Mouse (Mus musculus) lung, postnatal 10 days (tissue): ENCODE results near the gene Megf11.

Experiments
- DNase-seq: peaks from one replicate; pipeline ENCODE4 v3.0.0; 2021

Gene Megf11

DNA sequence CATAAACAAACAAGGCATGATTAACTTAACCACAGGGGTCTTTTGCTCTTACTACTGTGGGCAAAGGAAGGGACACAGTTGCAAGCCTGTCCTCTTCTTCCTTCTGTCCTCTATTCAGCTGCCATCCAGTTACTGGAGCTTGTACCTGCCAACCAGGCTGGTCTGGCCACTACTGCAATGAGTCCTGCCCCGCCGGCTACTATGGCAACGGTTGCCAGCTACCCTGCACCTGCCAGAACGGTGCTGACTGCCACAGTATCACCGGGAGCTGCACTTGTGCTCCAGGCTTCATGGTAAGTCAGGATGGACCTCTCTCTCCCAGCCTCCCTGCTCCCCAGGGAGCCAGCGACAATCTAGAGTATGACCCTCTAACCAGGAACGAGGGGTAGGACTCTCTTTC, 274.8 kb downstream of the Megf11 start:
- DNase-seq: no peak

DNA sequence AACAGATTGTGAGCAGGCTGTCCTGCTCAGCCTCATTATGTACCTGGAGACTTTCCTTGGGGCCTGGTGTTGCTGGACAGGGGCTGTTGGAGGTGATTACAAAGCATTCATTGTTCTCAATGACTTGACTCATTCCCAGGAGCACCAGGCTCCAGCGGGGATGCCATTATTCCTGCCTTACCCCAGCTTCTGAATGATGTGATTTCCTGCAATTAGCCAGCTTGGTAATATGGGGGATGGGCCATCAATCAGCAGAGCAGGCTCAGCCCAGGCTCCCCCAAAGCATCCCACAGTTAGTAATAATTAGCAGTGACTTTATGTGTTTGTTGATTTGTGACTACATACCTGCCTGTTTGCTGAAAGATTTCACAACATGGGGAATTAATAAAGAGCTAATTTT, 279.2 kb downstream of the Megf11 start:
- no peak for DNase-seq

DNA sequence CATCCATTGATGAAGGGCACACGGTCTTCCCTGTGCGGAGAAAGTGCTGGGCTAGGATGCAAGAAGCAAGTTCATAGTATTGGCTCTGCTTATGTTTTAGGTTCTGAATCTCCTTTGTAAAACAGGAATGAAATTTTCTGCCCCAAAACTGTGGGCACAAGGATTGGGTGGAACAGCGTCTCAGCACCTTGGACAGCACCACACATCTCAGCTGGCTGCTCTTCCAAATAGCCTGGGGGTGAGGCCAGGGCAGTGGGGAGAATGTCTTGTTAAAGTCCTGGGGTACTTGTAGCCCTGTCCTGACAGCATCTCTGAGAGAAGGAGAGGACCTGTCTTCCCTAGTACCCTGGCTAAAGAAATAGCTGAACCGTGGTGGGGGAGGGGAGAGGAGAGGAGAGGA, 281.1 kb downstream of the Megf11 start:
- DNase-seq: peak; percentile 38

DNA sequence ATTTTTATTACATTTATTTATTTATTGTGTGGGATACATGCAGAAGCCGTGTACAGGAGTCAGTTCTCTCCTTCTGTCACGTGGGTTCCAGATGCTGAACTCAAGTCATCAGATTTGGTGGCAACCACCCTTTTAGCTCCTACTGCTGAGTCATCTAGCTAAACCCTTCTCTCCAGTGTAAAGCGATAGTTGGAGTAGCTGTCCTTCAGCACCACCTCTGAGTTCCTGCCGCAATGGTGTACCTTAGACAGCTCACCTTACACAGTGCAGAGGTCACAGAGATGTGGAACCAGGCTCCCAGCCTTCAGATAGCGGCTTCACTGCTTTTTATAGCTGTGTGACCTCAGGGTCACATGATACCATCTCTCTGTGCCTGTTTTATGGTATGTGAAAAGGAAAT, 282.1 kb downstream of the Megf11 start:
- DNase-seq: peak; percentile 11

DNA sequence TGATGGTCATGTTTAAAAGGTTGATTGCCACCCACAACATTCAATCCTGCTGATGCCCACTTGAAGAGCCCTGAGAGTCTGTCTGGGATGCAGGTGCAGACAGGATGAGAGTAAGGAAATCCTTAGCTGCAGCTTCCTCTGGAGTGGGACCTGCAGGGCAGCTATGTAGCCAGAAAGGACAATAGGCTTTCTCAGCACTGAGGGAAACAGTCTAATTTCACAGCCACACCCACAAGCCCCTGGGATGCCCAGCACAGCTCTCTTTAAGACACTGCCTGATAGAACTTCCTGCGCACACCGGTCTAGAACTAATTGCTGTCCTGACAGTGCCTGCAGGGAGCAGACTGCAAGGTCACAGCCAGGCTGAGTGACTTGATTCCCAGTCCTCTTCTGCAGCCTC, 282.6 kb downstream of the Megf11 start:
- no peak for DNase-seq

DNA sequence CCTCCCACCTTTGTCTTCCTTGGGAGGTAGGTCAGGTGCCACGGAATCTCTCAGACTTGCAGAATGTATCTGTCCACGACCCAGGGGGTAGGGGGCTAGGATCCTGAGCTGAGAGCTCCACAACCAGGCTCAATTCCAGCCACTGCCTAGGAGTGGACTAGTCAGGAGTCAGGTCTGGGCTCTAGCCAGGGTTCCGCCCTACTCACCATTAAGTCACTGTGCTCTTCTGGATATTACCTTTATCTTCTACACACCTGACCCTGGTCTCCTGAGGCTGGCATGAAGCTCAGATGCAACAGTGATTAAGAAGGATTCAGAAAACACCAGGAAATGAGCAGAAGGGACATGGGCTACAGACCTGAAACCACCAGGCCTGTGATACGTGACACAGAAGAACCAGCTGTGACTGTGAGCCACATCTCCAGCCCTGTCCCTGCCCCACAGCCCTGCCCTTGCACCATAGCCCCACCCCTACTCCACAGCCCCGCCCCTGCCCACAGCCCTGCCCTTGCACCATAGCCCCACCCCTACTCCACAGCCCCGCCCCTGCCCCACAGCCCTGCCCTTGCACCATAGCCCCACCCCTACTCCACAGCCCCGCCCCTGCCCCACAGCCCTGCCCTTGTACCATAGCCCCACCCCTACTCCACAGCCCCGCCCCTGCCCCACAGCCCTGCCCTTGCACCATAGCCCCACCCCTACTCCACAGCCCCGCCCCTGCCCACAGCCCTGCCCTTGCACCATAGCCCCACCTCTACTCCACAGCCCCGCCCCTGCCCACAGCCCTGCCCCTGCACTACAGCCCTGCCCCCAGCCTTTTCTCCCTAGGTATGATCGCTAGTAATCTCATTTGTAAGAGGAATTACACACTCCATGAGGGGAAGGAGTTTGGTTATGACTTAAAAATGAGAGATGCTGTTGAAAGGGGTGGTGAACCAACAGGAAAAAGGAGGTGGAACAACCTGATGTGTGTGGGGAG, 286.2 kb downstream of the Megf11 start:
- DNase-seq: peak; percentile 16

DNA sequence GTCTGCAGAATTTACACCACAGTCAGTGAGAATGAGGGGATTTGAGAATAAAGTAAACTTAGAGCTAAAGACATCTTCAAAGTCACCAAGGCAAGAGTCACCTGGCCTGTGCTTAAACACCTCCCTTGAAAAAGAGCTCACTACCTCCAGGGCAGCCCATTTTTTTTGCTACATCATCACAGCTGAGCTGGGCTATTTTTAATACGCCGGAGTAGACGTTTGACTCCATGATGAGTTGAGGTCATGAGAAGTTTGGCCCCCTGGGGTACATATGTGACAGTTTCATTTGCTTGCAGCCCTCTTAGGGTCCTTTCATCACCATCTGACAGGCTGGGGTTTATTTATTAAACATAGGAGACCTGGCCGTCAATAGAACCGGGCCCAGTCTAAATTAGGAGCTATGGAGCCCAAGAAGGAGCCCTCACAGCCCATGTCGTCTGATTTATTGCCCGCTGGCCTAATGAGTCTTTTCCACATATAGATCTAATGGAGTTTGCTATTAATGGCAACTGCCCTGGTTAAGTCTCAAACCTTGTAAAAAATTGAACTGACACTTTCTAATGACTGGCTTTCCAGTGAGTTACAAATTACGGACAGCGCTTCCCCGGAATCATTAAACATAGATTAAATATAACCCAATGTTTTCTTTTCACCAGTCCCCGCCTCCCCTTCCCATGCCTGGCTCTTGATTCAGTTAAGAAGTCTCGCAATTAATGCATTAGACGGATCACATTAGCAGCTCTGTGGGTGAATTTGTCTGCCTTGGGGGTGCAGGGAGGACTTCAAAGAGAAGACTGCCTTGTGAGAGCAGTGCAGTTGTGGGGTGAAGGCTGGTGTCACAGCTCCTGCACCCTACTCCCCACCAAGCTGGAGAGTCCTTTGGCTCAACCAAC, 301.9 kb downstream of the Megf11 start:
- no peak for DNase-seq

DNA sequence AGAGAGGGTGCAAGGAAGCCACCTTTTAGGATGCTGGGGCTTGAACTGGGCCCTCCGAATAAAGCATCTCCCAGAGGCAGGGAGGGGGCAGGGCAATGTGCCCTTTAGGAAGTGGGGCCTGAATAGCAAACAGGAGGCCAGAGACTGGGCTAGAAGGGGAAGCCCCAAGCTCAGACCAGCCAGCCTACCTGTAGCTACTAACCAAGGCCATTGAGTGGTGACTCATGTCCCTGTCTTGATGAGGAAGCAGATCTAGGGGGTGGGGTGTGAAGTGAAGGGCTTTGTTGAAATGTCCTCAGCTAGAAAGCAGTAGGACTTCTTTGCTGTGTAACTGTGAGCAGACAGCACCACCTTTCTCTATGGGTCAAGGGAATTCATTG, 302.6 kb downstream of the Megf11 start:
- no peak for DNase-seq

DNA sequence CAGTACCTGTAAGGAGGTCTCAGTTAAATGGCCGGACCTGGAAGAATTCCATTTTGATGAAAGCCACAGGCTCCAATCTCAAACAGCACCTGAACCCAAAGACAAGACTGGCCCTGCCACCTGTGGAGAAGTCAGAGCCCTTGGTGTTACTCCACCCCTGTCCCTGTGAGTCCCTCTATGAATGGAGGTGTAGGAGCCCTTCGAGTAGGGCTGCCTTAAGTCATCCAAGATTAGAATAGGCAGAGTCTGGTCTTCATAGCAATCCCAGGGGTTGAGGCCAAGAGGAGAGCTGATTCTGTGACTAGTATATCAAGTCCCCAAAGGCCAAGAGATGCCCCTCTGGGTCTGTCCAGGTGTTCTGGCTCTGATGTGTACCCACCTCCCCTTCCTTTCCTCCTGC, 305.3 kb downstream of the Megf11 start:
- no peak for DNase-seq

DNA sequence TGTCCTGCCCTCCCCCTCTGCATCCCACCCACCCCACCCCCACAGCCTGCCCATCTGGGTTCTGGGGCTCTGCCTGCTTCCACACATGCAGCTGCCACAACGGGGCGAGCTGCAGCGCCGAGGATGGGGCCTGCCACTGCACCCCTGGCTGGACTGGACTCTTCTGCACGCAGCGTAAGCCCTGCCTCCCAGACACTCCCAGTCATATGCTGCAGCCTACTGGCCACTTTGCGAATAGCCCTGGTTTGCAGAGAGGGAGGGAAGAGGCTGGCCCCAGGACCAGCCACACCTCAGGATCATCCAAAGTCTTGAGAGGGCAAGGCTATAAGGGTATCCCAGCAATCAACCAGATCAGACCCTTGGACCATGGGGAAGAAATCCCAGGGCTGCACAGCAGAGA, 305.8 kb downstream of the Megf11 start:
- DNase-seq: peak; percentile 75

DNA sequence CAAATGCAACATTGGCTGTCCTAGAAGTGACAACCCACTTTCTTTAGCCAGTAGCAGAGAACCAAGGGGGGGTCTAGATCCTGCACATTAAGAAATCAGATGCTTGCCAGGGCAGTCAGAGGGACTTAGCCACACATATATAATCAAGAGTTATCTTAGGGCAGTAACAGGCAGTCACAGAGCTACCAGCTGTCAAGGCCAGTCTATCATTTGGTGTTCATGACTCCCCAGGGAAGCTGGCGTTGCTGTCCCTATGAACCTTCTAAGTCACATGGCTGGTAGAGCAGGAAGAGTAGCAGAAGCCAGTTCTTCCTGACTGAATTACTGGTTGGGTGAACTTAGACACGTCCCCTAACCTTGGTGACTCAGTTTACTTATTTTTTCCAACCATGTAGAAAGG, 307.7 kb downstream of the Megf11 start:
- DNase-seq: no peak

DNA sequence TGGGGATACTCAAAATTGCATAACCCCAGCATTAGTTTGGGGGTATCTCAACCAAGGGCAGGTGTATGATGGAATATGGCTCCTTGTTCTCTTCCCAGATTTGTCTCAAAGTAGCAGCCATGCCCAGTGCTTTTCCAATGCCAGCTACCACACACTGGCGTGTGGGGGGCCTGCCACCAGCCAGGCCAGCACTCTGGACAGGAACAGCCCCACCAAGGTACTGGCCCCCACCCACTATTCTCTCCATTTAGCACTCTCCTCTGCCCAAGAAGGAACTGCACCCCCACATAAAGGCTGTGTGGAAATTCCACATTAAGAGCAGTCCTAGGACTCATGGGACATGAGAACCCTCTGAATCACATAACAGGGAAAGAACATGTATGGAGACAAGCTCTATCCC, 309.8 kb downstream of the Megf11 start:
- DNase-seq: no peak

DNA sequence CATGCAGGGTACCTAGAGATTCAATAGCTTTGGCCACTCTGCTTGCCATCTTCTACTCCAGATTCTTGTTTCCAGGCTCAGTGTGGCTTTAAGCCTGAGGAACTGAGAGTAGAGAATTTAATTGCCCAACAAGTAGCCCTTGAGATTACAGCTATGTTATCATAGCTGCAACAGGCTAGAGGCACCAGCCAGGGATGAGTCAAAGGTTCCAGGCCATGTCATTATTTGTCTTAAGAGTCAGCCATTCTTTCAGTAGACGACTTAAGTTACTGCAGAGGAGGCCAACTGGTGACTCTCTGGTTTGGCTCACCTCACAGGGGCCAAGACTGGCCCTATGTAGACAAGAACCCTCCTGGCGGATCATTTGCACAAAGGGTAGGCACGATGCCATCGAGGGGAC, 311.0 kb downstream of the Megf11 start:
- DNase-seq: no peak

DNA sequence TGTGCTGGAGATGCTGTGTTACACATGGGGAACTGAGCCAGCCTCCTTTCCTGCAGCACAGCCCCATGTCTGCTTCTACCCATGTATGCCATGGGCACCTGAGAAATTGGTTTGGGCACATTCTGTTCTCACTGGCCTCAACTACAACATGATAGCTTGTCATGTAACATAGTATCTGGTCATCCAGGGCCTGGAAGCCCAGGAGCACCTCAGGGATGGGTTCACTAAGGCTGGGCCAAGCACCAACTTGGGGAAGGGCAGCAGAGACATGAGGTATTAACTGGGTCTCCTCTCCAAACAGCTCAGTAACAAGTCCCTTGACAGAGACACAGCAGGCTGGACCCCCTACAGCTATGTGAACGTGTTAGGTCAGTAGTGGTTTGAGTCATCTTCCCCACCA, 311.6 kb downstream of the Megf11 start:
- DNase-seq: no peak

DNA sequence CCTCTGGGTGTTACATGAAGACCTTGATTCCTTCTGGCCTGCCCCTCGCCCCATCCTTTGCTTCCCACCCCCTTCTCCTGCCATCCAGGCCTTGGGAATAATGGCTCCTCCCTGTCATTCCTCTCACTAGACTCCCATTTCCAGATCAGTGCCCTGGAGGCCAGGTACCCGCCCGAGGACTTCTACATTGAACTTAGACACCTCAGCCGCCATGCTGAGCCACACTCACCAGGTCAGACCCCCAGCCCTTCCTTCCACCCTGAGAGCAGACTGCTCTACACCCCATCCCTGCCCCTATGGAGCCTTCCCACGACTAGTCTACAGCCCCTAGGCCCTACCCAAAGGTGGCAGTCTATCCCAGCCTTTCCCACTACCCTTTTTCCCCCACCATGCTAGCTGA, 312.3 kb downstream of the Megf11 start:
- no peak for DNase-seq

DNA sequence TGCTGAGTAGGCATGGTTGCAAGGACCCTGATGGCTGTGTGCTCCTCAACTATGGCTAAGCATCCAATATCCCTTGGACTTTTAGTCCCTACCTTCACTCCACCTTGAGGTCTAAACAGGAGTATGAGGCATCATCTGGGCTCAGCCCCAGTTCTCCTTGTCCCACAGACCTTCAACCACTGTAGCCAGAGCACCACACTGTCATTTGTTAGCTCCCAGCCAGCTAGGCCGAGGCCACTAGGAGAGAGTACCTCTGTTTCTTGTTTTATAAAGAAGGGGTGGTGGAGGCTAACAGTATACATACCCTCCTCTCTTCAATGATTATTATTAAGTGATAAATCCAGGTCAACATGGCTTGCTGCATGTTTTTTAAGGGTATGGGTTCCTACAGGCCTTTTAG, 313.2 kb downstream of the Megf11 start:
- DNase-seq: no peak

DNA sequence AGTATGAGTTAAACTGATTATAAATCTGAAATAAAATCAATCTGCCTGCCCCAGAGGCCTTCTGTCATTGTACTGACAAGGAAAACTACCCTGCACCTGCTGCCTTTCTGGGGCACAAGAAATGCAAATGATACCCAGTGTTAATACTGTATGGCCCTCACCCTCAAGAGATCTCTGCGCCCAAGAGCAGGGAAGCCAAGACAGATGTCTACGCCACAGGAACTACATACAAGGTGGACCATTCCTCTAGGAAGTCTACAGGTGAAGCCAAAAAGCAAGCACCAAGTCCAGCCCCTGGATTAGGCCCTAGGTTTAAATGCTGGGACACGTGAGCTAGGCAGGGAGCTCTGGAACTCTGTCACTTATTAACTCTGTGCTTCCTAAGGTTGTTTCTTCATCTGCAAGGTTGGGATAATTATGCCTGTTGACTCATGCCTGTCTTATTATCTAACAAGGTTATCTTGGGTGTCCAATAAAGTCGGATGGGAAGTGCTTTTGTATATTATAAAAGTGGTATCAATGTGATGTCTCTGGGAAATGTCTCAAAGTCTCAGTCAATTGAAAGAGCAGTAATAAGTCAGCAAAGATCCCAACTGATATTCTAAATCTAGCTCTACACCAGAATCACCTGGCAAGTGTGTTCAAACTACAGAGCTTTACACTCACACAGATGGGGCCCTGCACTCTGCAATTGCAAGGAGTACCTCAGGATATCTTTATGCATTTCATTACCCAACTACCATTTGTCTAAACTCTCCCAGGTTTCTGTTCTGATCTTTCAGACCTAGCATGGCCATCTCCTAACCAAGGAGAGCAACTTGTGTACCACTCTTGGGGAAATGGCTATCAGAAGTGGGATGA, 315.3 kb downstream of the Megf11 start:
- no peak for DNase-seq

DNA sequence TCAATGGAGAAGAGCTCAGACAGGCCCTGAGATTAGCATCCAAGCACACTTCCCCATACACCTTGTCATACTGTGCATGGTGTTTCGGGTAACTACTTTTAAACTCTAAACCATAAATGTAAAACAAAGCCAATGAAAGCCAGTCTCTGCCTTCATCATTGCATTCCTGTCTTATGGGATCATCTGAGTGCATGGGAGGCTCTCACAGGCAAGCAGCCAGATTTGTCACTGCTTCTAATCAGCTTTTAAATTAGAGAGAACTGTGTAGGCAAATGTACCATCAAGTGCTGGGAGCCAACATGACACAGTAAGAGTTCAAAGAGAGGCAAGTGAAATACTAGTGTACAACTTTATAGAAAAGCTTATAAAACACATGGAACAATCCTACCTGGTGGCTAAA, 316.2 kb downstream of the Megf11 start:
- no peak for DNase-seq

DNA sequence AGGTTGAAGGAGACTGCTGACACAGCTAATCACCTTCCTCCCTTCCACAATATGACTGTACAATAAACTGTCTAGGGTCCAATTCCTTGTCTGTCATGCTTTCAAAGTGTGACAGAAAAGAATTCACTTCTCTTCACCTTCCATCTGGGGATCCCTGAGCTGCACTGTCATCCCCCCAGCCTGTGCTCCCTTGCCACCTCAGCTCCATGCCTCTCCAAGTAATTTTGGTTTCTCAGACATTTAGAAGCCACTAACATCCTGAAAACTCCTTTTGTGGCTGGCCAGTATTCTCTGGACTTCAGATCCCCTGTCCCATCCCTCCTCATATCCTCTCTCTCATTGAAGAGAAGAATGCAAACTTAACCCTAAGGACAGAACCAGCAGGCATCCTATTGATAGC, 317.0 kb downstream of the Megf11 start:
- DNase-seq: no peak

DNA sequence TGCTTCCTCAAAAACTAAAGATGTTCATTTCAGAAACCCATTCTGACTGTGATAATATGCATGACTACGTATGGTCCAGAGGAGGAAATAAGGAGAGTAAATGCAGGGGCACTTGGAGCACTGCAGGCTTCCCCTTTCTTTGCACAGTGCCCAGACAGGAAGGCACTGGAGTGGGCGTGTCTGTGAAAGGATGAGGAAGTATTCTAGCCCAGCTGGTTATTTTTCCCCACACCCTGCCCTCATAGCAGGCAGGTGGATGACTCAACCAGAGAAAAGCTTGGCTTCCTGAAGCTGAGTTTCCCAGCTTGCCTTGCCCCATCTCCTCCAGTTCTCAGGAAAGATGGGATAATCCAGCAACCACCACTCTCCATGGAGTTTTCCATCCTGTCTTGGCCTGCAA, 317.5 kb downstream of the Megf11 start:
- peak; percentile 52 for DNase-seq

DNA sequence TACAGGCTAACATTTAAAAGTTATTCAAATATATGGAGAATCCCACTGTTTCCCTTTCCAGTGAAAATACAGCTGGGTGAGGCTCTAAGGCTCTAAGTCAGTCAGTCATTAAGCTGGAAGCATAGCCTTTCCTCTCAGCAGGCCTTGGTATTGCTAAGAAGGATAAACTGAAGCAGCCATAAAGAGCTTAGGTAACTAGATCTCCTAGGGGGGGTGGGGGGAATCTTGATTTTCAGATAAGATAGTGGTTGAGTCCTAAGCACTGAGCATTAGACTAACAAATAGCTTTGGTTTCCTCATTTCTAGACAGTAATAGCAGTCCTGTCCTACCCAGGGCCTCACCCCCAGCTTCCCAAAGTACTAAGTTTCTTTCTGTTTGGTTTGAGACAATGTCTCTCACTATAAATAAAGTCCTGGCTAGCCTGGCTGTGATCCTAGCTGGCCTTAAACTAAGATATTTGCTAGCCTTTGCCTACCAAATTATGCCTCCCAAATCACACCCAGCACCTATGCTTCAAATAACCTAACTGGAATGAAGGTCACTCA, 318.1 kb downstream of the Megf11 start:
- no peak for DNase-seq

DNA sequence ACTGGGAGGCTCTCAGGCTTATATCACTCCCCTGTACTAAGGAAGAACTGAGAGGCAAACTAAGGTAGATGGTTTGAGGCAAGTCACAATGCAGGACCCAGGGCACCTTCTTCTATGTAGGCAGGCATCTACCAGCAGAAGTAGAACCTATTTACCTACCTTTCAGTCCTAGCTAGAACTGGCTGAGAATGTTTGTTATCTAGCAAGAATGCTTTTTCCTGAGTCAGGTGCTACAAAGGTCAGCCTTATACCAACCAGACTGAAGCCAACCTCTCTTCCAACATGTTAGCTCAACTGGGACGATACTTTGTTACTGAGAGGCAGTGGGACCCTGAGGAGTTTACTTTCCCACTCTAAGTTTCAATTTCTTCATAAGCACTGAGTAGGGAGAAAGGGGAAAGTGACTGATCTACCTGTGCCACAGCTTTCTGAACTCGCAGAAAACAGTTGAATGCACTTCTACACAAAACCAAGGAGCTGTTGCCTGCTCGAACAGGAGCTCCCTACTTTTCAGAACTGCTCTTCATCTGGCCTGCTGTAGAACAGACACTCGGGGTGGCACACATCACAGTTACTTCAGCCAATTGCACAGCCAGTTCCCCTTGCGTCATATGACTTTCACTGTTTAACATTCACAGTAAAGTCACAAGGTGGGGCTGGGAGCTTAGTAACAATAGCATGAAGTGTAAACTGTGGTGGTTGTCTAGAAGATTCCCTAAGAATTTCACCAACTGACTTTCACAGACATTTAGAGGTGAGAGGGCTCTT, 318.8 kb downstream of the Megf11 start:
- no peak for DNase-seq
